Mouse (Mus musculus): Measurements from ENCODE around the gene Cenpb.

Cenpb gene

DNA sequence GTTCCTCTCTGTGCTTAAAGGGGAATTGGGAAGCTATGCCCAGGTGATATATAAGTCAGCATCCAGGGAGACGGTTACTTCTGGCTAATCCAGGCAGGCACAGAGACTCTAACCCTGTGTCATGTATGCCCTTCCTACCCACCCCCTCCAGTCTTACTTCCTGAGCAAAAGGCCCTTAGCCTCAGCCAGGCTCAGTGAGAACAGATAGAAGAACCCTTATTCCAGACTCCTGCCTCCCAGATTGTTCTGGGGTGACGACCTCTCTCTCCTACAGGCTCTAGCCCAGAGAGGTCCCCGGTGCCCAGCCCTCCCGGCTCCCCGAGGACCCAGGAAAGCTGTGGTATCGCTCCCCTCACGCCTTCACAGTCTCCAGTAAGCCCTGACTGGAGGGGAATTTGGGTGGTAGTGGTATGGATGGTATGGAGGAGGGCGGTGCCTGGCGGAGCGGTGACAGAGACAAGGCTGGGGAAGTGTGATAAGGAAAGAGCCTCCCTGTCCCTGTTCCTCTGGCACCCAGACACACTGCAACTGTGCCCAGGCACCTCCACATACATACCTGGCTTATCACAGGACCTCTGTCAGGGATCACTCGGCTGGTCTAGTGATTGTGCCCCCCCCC is 44.2 kb downstream of the Cenpb start:
- DNase-seq = no peak

DNA sequence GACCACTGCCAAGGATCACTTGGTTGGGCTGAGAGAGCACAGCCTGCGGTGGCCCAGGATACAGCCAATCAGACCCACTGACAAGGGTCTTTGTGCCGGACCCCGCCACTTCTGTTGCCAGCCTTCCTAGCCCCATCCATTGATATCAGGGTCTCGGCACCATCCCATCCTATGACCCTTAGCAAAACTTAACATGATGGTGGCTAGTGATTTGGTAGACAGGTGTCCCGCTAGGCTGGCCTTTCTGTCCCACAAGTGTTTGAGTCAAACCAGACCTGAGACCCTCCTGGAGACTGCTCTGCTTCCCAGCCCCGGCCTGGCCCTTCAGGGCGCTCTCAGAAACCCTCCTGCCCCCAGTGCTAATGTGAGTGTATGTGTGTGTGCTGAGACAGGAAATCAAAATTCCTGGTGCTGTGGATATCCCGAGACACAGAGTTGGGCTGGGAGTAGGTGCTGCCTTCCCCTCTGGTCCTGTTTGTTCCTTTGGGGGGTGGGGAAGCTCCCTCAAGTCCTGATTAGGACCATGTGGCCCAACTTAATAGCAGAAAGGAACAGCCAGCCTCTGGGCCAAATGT is 45.0 kb downstream of the Cenpb start:
- DNase-seq = no peak

DNA sequence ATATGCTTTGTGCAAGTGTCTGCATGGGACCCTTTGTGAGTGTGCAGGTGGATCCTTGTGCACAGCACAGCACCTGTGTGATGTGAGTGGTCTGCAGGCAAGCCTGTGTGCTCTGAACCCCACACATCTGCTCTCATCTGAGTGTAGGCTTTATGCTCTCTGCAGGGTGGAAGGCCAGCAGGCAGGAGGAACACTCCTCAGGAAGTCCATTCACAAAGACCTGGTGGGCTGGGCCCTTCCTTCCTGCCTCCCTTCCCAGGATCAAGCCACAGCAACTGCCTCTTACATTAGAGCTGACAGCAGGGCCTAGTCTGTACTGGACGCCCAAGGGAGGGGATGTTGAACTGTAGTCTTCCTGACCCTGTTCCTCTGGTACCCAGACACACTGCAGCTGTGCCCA is 45.5 kb downstream of the Cenpb start:
- DNase-seq = no peak

DNA sequence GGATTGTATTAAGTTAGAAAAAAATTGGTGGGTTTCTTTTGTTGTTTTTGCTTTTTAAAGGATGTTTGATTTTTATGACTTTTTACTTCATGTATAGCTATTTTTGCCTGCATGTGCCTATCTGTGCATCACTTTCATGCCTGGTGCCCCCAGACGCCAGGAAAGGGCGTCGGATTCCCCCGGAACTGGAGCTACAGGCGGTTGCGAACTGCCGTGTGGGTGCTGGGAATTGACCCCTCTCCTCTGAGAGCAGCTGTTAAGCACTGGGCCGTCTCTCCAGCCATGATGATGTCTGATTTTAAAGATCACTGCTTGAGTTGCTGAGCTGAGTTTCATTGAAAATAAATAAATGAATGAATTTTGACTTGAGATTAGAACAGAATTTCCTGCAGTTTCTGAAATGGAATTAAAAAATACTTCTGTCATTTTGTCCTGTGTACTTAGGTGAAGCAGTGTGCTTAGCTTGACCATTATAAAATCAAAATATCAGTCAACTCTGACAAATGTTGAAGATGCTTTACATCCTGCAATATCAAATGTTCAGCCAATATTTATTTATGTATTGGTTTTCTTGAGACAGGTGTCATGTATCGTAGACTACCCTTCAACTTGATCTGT is 46.8 kb downstream of the Cenpb start, which contains the start of gene Gm11037:
Gm11037 (plus strand) TSS at position 568 of the 618 bp plus-strand sequence.
- no peak for DNase-seq

DNA sequence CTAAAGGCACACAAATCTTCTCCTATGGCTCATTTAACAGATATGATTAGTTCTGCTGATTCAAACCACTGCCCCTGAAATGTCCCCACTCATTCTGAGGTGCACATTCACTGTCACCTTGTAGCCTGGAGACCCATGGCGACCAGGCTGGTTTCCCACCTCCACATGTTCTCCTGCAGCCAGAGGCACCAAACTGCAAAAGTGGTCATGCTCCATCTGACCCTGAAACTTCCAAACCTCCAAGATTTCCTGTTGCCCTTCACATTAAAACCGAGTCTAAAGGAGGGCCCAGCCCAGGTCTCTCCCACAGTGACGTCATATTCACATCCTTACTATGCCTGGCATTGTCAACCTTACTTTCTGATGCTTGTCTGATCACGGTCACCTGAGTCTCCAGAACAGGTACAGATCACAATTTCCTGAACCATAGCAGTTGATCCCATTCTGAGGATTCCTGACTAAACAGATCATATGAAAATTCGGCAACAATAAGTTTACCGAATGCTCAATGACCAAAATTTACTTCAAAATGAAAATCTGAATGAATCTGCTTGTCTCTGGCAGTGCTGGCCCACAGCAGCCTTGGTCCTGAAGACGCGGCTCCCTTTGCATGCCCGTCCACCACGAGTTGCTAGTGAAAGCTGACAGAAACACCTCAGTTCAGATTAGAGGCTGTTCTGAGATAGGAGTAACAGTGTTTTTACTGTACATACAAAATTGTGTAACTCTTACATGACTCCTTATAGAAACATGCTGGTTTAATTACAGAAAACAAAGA is 47.6 kb downstream of the Cenpb start:
- no peak for DNase-seq

DNA sequence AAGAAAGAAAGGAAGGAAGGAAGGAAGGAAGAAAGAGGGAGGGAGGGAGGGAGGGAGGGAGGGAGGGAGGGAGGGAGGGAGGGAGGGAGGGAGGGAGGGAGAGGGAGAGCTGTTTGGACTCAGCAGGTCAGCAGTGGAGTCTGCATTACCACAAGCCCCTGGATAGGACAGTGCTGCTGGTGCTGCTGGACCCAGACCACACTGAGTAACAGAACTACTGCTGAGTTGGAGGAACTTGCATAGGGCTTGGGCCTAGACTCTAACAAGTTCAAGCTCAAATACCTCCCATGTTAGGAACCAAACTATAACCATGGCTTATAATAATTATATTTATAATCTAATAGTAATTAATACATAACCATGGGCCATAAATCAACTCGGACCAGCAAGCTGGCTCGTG is 49.0 kb downstream of the Cenpb start:
- DNase-seq = no peak

DNA sequence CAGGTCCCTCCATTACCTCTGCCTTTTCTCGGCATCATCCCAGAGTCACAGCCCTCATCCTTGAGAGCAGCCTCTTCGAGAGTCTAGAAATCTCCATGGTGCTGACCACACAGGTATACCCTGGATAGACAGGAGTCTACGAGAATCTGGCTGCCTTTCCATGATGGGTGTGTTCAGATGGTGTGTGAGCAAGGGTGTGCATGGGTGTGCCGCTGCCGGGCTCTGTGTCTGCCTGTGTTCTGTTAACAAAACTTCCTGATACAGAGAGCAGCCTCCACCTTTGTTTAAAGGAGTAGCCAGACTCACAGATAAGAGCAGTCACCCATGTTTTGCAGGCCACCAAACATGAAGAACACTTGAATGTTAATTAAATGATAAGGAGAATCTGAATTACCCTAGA is 50.0 kb downstream of the Cenpb start:
- DNase-seq = no peak

DNA sequence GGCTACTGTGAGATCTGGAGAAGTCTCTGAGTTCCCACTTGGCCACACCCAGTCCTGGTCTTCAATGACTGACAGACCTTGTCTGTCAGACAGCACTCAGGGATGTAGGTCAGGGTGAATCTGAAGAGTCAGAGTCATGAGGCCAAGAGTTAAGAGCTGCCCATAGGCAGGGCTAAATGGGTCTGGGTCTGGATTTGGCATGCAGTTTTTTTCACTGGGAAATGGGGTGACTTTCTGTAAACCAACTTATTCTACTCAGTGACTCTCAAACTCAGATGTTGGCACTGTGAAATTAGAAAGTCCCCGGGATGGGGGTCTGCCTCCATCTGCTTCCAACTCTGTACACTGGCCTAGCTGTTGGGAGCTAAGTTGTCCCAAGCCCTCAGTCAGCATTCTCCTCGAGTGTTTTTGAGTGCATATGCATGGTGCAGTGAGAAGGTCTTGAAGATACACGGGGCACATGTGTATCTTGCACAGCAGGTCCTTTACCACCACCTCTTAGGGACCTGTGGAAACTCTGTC is 51.2 kb downstream of the Cenpb start:
- no peak for DNase-seq

DNA sequence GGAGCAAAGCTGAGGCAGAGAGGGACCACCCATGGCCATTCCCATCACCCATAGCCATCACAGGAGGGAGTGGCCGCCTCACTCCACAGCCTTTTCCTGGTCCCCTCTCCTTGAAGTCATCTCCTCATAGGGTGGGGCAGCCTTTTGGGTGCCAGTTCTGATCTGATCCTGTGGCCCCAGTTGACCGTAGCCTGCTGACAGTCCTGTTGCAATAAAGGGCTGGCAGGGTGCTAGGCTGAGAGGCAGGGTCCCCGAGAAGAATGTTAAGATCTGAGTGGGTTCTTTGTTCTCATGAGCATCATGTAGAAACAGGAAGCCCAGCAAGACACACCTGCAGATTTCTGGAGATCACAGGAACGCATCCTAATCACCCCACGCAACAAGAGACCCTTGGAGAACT is 51.7 kb downstream of the Cenpb start:
- no peak for DNase-seq

DNA sequence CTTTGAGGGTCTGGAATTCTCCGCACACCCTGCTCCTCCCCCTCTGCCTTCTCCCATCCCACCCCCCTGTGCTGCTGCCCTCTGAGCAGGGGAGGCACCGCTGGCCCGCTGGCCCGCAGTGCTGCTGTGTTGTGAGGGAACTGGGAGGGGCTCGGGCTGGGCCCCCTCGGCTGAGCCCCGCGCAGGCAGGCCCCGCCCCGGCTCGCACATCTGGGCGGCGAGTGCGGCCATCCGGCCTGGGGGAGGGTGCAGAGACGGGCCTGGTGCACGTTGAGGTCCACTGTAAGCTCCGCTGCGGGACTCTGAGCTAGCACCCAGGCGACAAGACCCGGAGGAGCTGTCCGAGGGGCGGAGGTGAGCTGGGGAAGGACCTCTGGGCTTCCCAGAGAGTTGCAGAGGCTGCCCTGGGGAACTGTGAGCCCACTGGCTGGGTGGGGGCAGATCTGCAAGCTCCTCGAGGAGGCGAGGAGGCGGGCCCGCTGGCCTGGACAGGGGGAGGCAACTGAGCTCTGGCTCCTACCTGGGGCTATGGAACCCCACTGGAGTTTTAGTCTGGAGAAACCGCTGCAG is 52.6 kb downstream of the Cenpb start, which contains the start of gene Hspa12b:
Hspa12b (plus strand) TSS at position 120 of the 570 bp plus-strand sequence.
- DNase-seq = peak; percentile 88

DNA sequence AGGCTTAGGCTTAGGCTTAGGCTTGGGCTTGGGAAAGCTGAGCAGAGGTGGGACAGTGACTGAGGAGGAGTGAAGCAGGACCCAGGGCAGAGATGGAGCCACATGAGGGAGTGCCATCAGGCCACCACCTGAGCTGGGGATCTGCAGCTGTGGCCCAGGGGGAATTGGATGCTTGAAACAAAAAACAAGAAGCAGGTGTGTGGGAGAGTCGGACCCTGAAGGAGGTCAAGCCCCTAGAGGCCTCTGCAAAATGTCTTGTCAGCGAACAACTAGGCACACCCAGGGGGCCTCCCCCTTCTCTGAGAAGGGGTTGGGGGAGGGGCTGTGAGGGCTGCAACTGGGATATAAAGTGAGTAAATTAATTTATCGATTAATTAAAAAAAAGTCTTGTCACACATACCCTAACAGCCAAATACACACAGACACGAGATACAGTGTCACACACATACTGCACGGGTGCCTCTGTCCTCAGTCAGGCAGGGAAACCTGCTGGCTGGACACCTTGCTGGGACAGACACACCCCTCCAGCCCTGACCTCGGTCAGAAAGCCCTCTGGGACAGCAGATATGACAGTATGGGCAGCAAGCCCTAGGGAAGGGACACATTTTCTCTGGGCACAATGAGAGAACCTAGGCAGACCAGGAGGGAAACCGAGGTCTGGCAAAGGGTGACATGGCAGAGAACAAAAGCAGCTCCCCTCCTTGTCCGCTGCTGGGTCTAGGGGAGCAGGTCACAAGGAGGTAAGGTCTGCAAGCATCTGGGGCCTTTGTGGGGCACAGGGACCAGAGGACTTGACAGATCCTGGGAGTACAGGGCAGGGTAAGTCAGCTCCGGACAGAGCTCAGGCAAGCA is 53.7 kb downstream of the Cenpb start:
- DNase-seq = no peak

Measured in embryo, embryonic 11 days (tissue).